Mouse (Mus musculus): ENCODE results near the gene Cmah.

- TF ChIP-seq POLR2A (IDR thresholded peaks at IDR 0.05; ENCODE audit: borderline replicate concordance, extremely low read depth, low read depth, low read length) (no peak), CTCF (IDR thresholded peaks at IDR 0.05; ENCODE audit: insufficient read depth, low read length) (no peak)
Observed at GRCm38 (mm10) chr13:24522343-24522837, 195.2 kb downstream of the Cmah start.

Measured in lung, adult 2 months (tissue).